24 mouse cellular contexts compared by ENCODE assay signal in the genomic region with DNA sequence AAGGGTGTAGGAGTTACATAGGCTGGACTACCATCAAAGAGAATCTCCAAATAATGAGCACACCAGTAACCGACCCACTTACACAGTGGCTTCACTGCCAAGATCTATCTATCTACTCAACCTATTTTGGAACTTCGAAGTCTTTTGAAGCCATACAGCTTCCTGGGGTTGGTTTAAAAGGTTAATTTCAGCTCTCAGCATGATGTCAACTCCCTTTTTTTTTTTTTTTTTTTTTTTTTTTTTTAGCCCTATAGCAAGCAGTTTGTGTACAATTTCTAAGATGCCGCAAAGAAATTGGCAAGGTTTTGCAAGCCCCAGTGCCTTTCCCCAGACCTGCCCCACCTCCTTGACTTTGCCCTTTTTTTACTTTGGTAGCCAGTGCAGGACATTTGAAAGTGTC. TPM values are rescaled to one million over a fixed set of nuclear protein-coding genes. Genes with fewer than 3 reads are reported as not detected.
DNase-seq lines count a peak whose midpoint lies in the region; TF ChIP-seq lines count a peak whose summit lies in the region.
"Had no signal": no experiment of that assay in that cellular context is flagged by ENCODE, and none has a peak within 500 bp of the region (broad histone marks: within the 10 kb centered on the region; RNA-seq: fewer than 3 reads in every experiment).

No protein-coding gene starts in this region.

- TF ChIP-seq RAD21 in CH12.LX (IDR thresholded peaks at IDR 0.05; ENCODE audit: low read depth, low read length): no peak

- H3K4me3 ChIP-seq in left cerebral cortex, adult 2 months: no peak overlapping the region
- H3K4me3 ChIP-seq in CH12.LX (replicated peaks in 1 of 3; ENCODE audit: low read depth in 2 of 3, low read length in 2 of 3, poor library complexity in 1 of 3) (no peak overlapping the region), ES-E14 (ENCODE audit: insufficient read depth in 1 of 2, low read depth in 1 of 2, low read length in 2 of 2, poor library complexity in 1 of 2, severe bottlenecking in 1 of 2) (no peak overlapping the region)
- H3K4me3 ChIP-seq: embryonic facial prominence, embryonic 10.5 days; embryonic facial prominence, embryonic 12.5 days; forebrain, embryonic 13.5 days; forebrain, embryonic 15.5 days had no signal

- no peaks in the 10 kb centered on the region for H3K27me3 ChIP-seq in CH12.LX (replicated peaks)
- H3K27me3 ChIP-seq: embryonic facial prominence, embryonic 12.5 days; forebrain, embryonic 13.5 days; forebrain, embryonic 15.5 days; Patski had no signal

- no peak for TF ChIP-seq EP300 in CH12.LX (IDR thresholded peaks at IDR 0.05; ENCODE audit: low read length)

- intact Hi-C loops in left cerebral cortex, adult 2 months (cut with DNase I): no loop called here

- peaks cover 8% of the 10 kb centered on the region for H3K9me3 ChIP-seq in CH12.LX (replicated peaks; ENCODE audit: low read length)
- H3K9me3 ChIP-seq in ES-E14 (ENCODE audit: control insufficient read depth, insufficient read depth, low read depth, low read length): no peaks in the 10 kb centered on the region
- H3K9me3 ChIP-seq: forebrain, embryonic 15.5 days had no signal

- H3K27ac ChIP-seq in left cerebral cortex, adult 2 months: peak overlapping the region; percentile 68
- H3K27ac ChIP-seq in CH12.LX (ENCODE audit: insufficient read depth, low read depth) (no peak overlapping the region), ES-E14 (ENCODE audit: insufficient read depth, low read depth, low read length, poor library complexity, severe bottlenecking) (no peak overlapping the region)
- H3K27ac ChIP-seq: embryonic facial prominence, embryonic 10.5 days; embryonic facial prominence, embryonic 12.5 days; forebrain, embryonic 13.5 days; forebrain, embryonic 15.5 days had no signal

- TF ChIP-seq CTCF in left cerebral cortex, adult 2 months (IDR thresholded peaks at IDR 0.05): no peak
- TF ChIP-seq CTCF in CH12.LX (conservative IDR thresholded peaks at IDR 0.05 in 1 of 2, IDR thresholded peaks at IDR 0.05 in 1 of 2; ENCODE audit: low read depth in 2 of 2, low read length in 2 of 2): no peak

- H3K9ac ChIP-seq in CH12.LX (ENCODE audit: insufficient read depth, low read depth): no peak overlapping the region
- no peak overlapping the region for H3K9ac ChIP-seq in ES-E14 (ENCODE audit: insufficient read depth, low read depth, low read length, poor library complexity, severe bottlenecking)
- H3K9ac ChIP-seq: embryonic facial prominence, embryonic 12.5 days; forebrain, embryonic 13.5 days; forebrain, embryonic 15.5 days; forebrain, postnatal 0 days had no signal

- no peak overlapping the region for H3K4me2 ChIP-seq in CH12.LX (ENCODE audit: insufficient read depth, low read depth, poor library complexity, severe bottlenecking)
- H3K4me2 ChIP-seq: embryonic facial prominence, embryonic 12.5 days; forebrain, embryonic 13.5 days; forebrain, embryonic 15.5 days had no signal

- no peak for TF ChIP-seq POLR2A in CH12.LX (IDR thresholded peaks at IDR 0.05; ENCODE audit: low read depth, low read length)

- no peak for DNase-seq in left cerebral cortex, adult 2 months (ENCODE audit: extremely low spot score in 1 of 2, low spot score in 2 of 2)
- no peak for DNase-seq in left cerebral cortex, adult 9 months (ENCODE audit: low spot score in 2 of 2)
- no peak for DNase-seq in CH12.LX (ENCODE audit: extremely low read depth)
- no peak for DNase-seq in ES-E14 (ENCODE audit: low read depth, low spot score)
- no peak for DNase-seq in urinary bladder, postnatal 36 days (ENCODE audit: low spot score in 2 of 2)
- DNase-seq in frontal cortex, postnatal 10 days (ENCODE audit: low spot score in 2 of 2): no peak
- DNase-seq: adrenal gland, adult 8-10 months; adrenal gland, postnatal 14 days; adrenal gland, postnatal 36 days; cerebellum, adult 11-12 months; cerebellum, adult 2 months; cerebellum, adult 9-10 months; cerebellum, postnatal 10 days; cerebellum, postnatal 25 days; forebrain, postnatal 0 days had no signal

- in situ Hi-C loops in CH12.LX (cut with MboI; ENCODE audit: low pct_ligation_motif_present, low pct_unique_long_range_greater_than_20kb, low sequenced_read_pairs) (no loop called here), ES-E14 (cut with MboI; ENCODE audit: low sequenced_read_pairs in 2 of 2, unreplicated experiment in 2 of 2) (no loop called here)

- H3K36me3 ChIP-seq in CH12.LX (replicated peaks in 1 of 2; ENCODE audit: control insufficient read depth in 1 of 2, insufficient read depth in 1 of 2, low read length in 1 of 2): peaks cover 11 to 75% of the 10 kb centered on the region in 2 experiments
- H3K36me3 ChIP-seq in ES-E14 (ENCODE audit: control insufficient read depth, insufficient read depth, low read length, poor library complexity, severe bottlenecking): peaks cover 3% of the 10 kb centered on the region; the same call in 1 of the 2 replicates

- peaks cover 0 to 11% of the 10 kb centered on the region in 2 experiments; a peak in 2 of 4 replicates for H3K4me1 ChIP-seq in CH12.LX (ENCODE audit: control insufficient read depth in 1 of 2, insufficient read depth in 2 of 2)
- no peaks in the 10 kb centered on the region for H3K4me1 ChIP-seq in ES-E14 (ENCODE audit: control insufficient read depth in 2 of 2, insufficient read depth in 2 of 2, low read length in 2 of 2, poor library complexity in 1 of 2)
- H3K4me1 ChIP-seq: embryonic facial prominence, embryonic 10.5 days; embryonic facial prominence, embryonic 12.5 days; forebrain, embryonic 13.5 days; forebrain, embryonic 15.5 days had no signal

- dilution Hi-C loops in CH12.LX (cut with MboI; ENCODE audit: extremely low pct_ligation_motif_present, extremely low pct_unique_long_range_greater_than_20kb, low sequenced_read_pairs): no loop called here

- no peaks in the 10 kb centered on the region for H3K79me2 ChIP-seq in CH12.LX (replicated peaks; ENCODE audit: control insufficient read depth, extremely low read depth, insufficient read depth, poor library complexity, severe bottlenecking)

TF ChIP-seq in CH12.LX, 34 proteins besides CTCF, POLR2A, EP300 and RAD21:
- no peak for TF ChIP-seq NELFE (IDR thresholded peaks at IDR 0.05; ENCODE audit: low read depth, low read length)
- TF ChIP-seq ZNF384 (IDR thresholded peaks at IDR 0.05; ENCODE audit: low read depth, low read length): 0 out of 2 replicates have a peak, but pooled peaks have one; percentile 9
TF ChIP-seq in CH12.LX: peak in this region for 1.

TF ChIP-seq in ES-E14, 5 proteins besides CTCF, POLR2A, EP300 and RAD21:
- TF ChIP-seq MAFK (IDR thresholded peaks at IDR 0.05; ENCODE audit: insufficient read depth, low read depth, low read length) (no peak), ZNF384 (IDR thresholded peaks at IDR 0.05; ENCODE audit: low read depth, low read length) (peak; percentile 66), HCFC1 (IDR thresholded peaks at IDR 0.05; ENCODE audit: borderline replicate concordance, insufficient read depth, low read length) (no peak)
TF ChIP-seq in ES-E14: peak in this region for 1.

RNA-seq across cellular contexts. Expression of a gene that starts 13.4 kb away (rescaled TPM):
- under 1 TPM; 0.51 to 0.54 TPM for total RNA-seq in left cerebral cortex, adult 2 months (2021)
- total RNA-seq in CH12.LX (2012; rRNA removed): 0.04 TPM in 1 of 2 replicates, not detected in the other
- total RNA-seq in CH12.LX (2014; rRNA removed): 0.05 and 0.09 TPM in 2 replicates
- polyA plus RNA-seq in CH12.LX (2012; ENCODE audit: insufficient read length, low read depth): 0.07 and 0.10 TPM in 2 replicates
- total RNA-seq in ES-E14 (2012; rRNA removed): 0.40 and 0.58 TPM in 2 replicates
- total RNA-seq: adrenal gland, adult 18-20 months; adrenal gland, adult 8-10 months; adrenal gland, postnatal 14 days; adrenal gland, postnatal 36 days had no signal
- polyA plus RNA-seq: activated CD4-positive, CD25-positive, alpha-beta regulatory T cell, adult 4 months; C2C12; forebrain, embryonic 11.5 days had no signal
